Mouse (Mus musculus) CH12.LX (cell line): Measurements from ENCODE around the gene Irgc1. TPM values are rescaled to one million over a fixed set of nuclear protein-coding genes. Genes with fewer than 3 reads are reported as not detected.

Source experiments
- DNase-seq: peaks from one replicate; pipeline ENCODE4 v3.0.0-alpha.2; 2013; ENCODE audit errors: extremely low read depth
- H3K27ac ChIP-seq: 2 replicates; pipeline ENCODE4 v1.5.1; 2012; ENCODE audit warnings: low read depth, mild to moderate bottlenecking, control low read depth, moderate library complexity; ENCODE audit not compliant: insufficient read depth
- H3K27me3 ChIP-seq: replicated peaks from 2 replicates; pipeline ENCODE3; 2012; ENCODE audit warnings: inconsistent platforms
- H3K36me3 ChIP-seq, 2 experiments: replicated peaks in 1 of 2; 2 replicates each; pipeline versions ENCODE3 to v1.6.1; 2012; ENCODE audit warnings: inconsistent platforms in 1 of 2, low read length in 1 of 2, mild to moderate bottlenecking in 1 of 2, mixed read lengths in 1 of 2, moderate library complexity in 1 of 2; ENCODE audit not compliant: control insufficient read depth in 1 of 2, insufficient read depth in 1 of 2
- H3K4me1 ChIP-seq, 2 experiments: 2 replicates each; pipeline ENCODE4 v1.6.1; 2012; ENCODE audit warnings: inconsistent platforms in 1 of 2, moderate library complexity in 1 of 2; ENCODE audit not compliant: insufficient read depth in 2 of 2, control insufficient read depth in 1 of 2
- H3K4me2 ChIP-seq: 2 replicates; pipeline ENCODE4 v1.6.1; 2012; ENCODE audit warnings: low read depth, mild to moderate bottlenecking, control low read depth; ENCODE audit not compliant: poor library complexity, insufficient read depth, severe bottlenecking
- H3K4me3 ChIP-seq, 3 experiments: fragments of 150-350 bp in 1 of 3; sonication (generic) in 1 of 3; replicated peaks in 1 of 3; 2 replicates each; pipeline versions ENCODE3 to v1.5.1; 2011 to 2012; ENCODE audit warnings: low read depth in 2 of 3, low read length in 2 of 3, mild to moderate bottlenecking in 2 of 3, moderate library complexity in 2 of 3, control low read depth in 1 of 3, improper control_type of control experiment in 1 of 3, inconsistent platforms in 1 of 3, mixed read lengths in 1 of 3; ENCODE audit not compliant: poor library complexity in 1 of 3
- H3K79me2 ChIP-seq: replicated peaks from 2 replicates; pipeline ENCODE4 v1.6.1; 2012; ENCODE audit warnings: mild to moderate bottlenecking, moderate library complexity; ENCODE audit not compliant: control insufficient read depth, poor library complexity, insufficient read depth, severe bottlenecking; ENCODE audit errors: extremely low read depth
- H3K9ac ChIP-seq: 2 replicates; pipeline ENCODE4 v1.6.1; 2012; ENCODE audit warnings: low read depth, mild to moderate bottlenecking, control low read depth, moderate library complexity; ENCODE audit not compliant: insufficient read depth
- H3K9me3 ChIP-seq: replicated peaks from 2 replicates; pipeline ENCODE3; 2012; ENCODE audit warnings: low read length, inconsistent platforms, mixed read lengths
- BHLHE40 ChIP-seq: IDR thresholded peaks from 2 replicates; pipeline ENCODE4 v1.6.1; 2011; ENCODE audit warnings: mild to moderate bottlenecking, low read depth, low read length, improper control_type of control experiment
- CHD1 ChIP-seq: IDR thresholded peaks from 2 replicates; pipeline ENCODE4 v1.6.1; 2012; ENCODE audit warnings: low read depth, low read length, improper control_type of control experiment, inconsistent platforms
- CTCF ChIP-seq, 2 experiments: IDR thresholded peaks in 1 of 2; conservative IDR thresholded peaks in 1 of 2; 2 replicates each; pipeline ENCODE4 v1.5.1; 2011 to 2012; ENCODE audit warnings: low read depth in 2 of 2, low read length in 2 of 2, improper control_type of control experiment in 1 of 2, inconsistent platforms in 1 of 2, mild to moderate bottlenecking in 1 of 2, moderate library complexity in 1 of 2
- E2F4 ChIP-seq: IDR thresholded peaks from 2 replicates; pipeline ENCODE4 v1.6.1; 2011; ENCODE audit warnings: low read depth, low read length, improper control_type of control experiment; ENCODE audit not compliant: insufficient replicate concordance
- ELF1 ChIP-seq: IDR thresholded peaks from 2 replicates; pipeline ENCODE4 v1.6.1; 2014; ENCODE audit warnings: low read depth, mild to moderate bottlenecking, inconsistent platforms, low read length, improper control_type of control experiment
- ETS1 ChIP-seq: conservative IDR thresholded peaks from 2 replicates; pipeline ENCODE4 v1.6.1; 2012; ENCODE audit warnings: low read depth, mild to moderate bottlenecking, inconsistent platforms, low read length, improper control_type of control experiment, moderate library complexity
- HCFC1 ChIP-seq: IDR thresholded peaks from 2 replicates; pipeline ENCODE4 v1.6.1; 2012; ENCODE audit warnings: low read depth, mild to moderate bottlenecking, inconsistent platforms, low read length, improper control_type of control experiment
- JUN ChIP-seq: IDR thresholded peaks from 2 replicates; pipeline ENCODE4 v1.6.1; 2011; ENCODE audit warnings: low read depth, mild to moderate bottlenecking, low read length, improper control_type of control experiment, moderate library complexity; ENCODE audit not compliant: insufficient read depth
- KAT2A ChIP-seq: IDR thresholded peaks from 2 replicates; pipeline ENCODE4 v1.6.1; 2012; ENCODE audit warnings: low read length, improper control_type of control experiment, inconsistent platforms; ENCODE audit not compliant: insufficient replicate concordance
- MAFK ChIP-seq: IDR thresholded peaks from 2 replicates; pipeline ENCODE4 v1.6.1; 2011; ENCODE audit warnings: low read length, improper control_type of control experiment; ENCODE audit not compliant: insufficient replicate concordance
- MAX ChIP-seq: IDR thresholded peaks from 2 replicates; pipeline ENCODE4 v1.6.1; 2011; ENCODE audit warnings: low read length, improper control_type of control experiment
- MAZ ChIP-seq: IDR thresholded peaks from 2 replicates; pipeline ENCODE4 v1.6.1; 2012; ENCODE audit warnings: low read depth, mild to moderate bottlenecking, inconsistent platforms, low read length, improper control_type of control experiment, moderate library complexity
- MXI1 ChIP-seq: IDR thresholded peaks from 2 replicates; pipeline ENCODE4 v1.6.1; 2011; ENCODE audit warnings: mild to moderate bottlenecking, low read depth, low read length, improper control_type of control experiment
- MYC ChIP-seq: IDR thresholded peaks from 2 replicates; pipeline ENCODE4 v1.6.1; 2011; ENCODE audit warnings: low read depth, mild to moderate bottlenecking, improper control_type of control experiment, low read length
- NELFE ChIP-seq: IDR thresholded peaks from 2 replicates; pipeline ENCODE4 v1.6.1; 2011; ENCODE audit warnings: low read depth, low read length, improper control_type of control experiment
- NRF1 ChIP-seq: IDR thresholded peaks from 2 replicates; pipeline ENCODE4 v1.6.1; 2014; ENCODE audit warnings: low read depth, mild to moderate bottlenecking, inconsistent platforms, low read length, improper control_type of control experiment, moderate library complexity
- PAX5 ChIP-seq: IDR thresholded peaks from 2 replicates; pipeline ENCODE4 v1.6.1; 2012; ENCODE audit warnings: low read length, inconsistent platforms, mixed read lengths
- POLR2AphosphoS2 ChIP-seq: IDR thresholded peaks from 2 replicates; pipeline ENCODE4 v1.6.1; 2011; ENCODE audit warnings: low read depth, low read length, improper control_type of control experiment
- RAD21 ChIP-seq: IDR thresholded peaks from 2 replicates; pipeline ENCODE4 v1.6.1; 2011; ENCODE audit warnings: low read depth, mild to moderate bottlenecking, low read length, improper control_type of control experiment, moderate library complexity
- SIN3A ChIP-seq: IDR thresholded peaks from 2 replicates; pipeline ENCODE4 v1.6.1; 2012; ENCODE audit warnings: low read length, improper control_type of control experiment, inconsistent platforms
- SMC3 ChIP-seq: IDR thresholded peaks from 2 replicates; pipeline ENCODE4 v1.6.1; 2011; ENCODE audit warnings: low read depth, low read length, improper control_type of control experiment
- TBP ChIP-seq: conservative IDR thresholded peaks from 2 replicates; pipeline ENCODE4 v1.6.1; 2011; ENCODE audit warnings: low read depth, low read length, improper control_type of control experiment
- TCF12 ChIP-seq: IDR thresholded peaks from 2 replicates; pipeline ENCODE4 v1.6.1; 2014; ENCODE audit warnings: low read depth, mild to moderate bottlenecking, inconsistent platforms, low read length, improper control_type of control experiment
- UBTF ChIP-seq: IDR thresholded peaks from 2 replicates; pipeline ENCODE4 v1.6.1; 2012; ENCODE audit warnings: low read depth, mild to moderate bottlenecking, inconsistent platforms, low read length, improper control_type of control experiment, moderate library complexity
- USF2 ChIP-seq: conservative IDR thresholded peaks from 2 replicates; pipeline ENCODE4 v1.6.1; 2011; ENCODE audit warnings: low read depth, low read length, improper control_type of control experiment
- ZC3H11A ChIP-seq: IDR thresholded peaks from 2 replicates; pipeline ENCODE4 v1.6.1; 2012; ENCODE audit warnings: low read depth, mild to moderate bottlenecking, inconsistent platforms, low read length, improper control_type of control experiment
- ZMIZ1 ChIP-seq: IDR thresholded peaks from 2 replicates; pipeline ENCODE4 v1.6.1; 2012; ENCODE audit warnings: low read depth, mild to moderate bottlenecking, inconsistent platforms, low read length, improper control_type of control experiment
- ZNF384 ChIP-seq: IDR thresholded peaks from 2 replicates; pipeline ENCODE4 v1.6.1; 2012; ENCODE audit warnings: low read depth, low read length, improper control_type of control experiment, inconsistent platforms
- dilution Hi-C: fragments of 300-500 bp; cut with MboI; formaldehyde crosslinking; loops from 2 replicates; pipeline ENCODE4 v1.14.3; 2020; ENCODE audit warnings: low sequenced_read_pairs; ENCODE audit not compliant: extremely low pct_unique_long_range_greater_than_20kb, extremely low pct_ligation_motif_present
- in situ Hi-C: fragments of 300-500 bp; cut with MboI; formaldehyde crosslinking; loops from 3 replicates; pipeline ENCODE4 v1.14.3; 2019; ENCODE audit warnings: low sequenced_read_pairs, low pct_ligation_motif_present, low pct_unique_long_range_greater_than_20kb, mixed read lengths
- polyA plus RNA-seq: library from polyadenylated mRNA; unstranded; fragments of >175 nt; gene quantifications from 2 replicates; pipeline ENCODE4 v1.2.1, GENCODE M21; 2012; ENCODE audit warnings: low read depth; ENCODE audit not compliant: insufficient read length
- total RNA-seq, 2 experiments: library from RNA; depleted of rRNA; stranded (reverse); fragments of 300-350 nt in 1 of 2; fragments of >200 nt in 1 of 2; gene quantifications; 2 replicates each; pipeline ENCODE4 v1.2.3; 2012 to 2014

Gene Irgc1
- total and polyA plus RNA-seq, 3 experiments = not detected

GRCm38 (mm10) chr7:24467886-24468285 lies 15.8 kb upstream of the Irgc1 start:
- in situ Hi-C loops = no loop called here
- no peak overlapping the region for H3K27ac ChIP-seq
- dilution Hi-C loops = no loop called here
- peaks cover 20% of the 10 kb centered on the region for H3K9me3 ChIP-seq
- TF ChIP-seq USF2 = no peak
- TF ChIP-seq ZMIZ1 = no peak
- TF ChIP-seq KAT2A = no peak
- no peak for TF ChIP-seq MAX
- TF ChIP-seq JUN = no peak
- no peak for TF ChIP-seq NELFE
- no peak for TF ChIP-seq MAZ
- TF ChIP-seq ELF1 = no peak
- TF ChIP-seq RAD21 = no peak
- no peak for TF ChIP-seq E2F4
- no peak for TF ChIP-seq CTCF (conservative IDR thresholded peaks at IDR 0.05 in 1 of 2, IDR thresholded peaks at IDR 0.05 in 1 of 2; ENCODE audit: low read depth in 2 of 2, low read length in 2 of 2)
- no peak for TF ChIP-seq MYC
- no peak for TF ChIP-seq HCFC1
- TF ChIP-seq TCF12 = no peak
- no peak for TF ChIP-seq MXI1
- no peak for TF ChIP-seq POLR2AphosphoS2
- no peak overlapping the region for H3K9ac ChIP-seq
- H3K4me3 ChIP-seq = no peak overlapping the region
- H3K4me1 ChIP-seq = no peaks in the 10 kb centered on the region
- H3K36me3 ChIP-seq = no peaks in the 10 kb centered on the region
- no peak for DNase-seq
- H3K4me2 ChIP-seq = no peak overlapping the region
- peaks cover 35% of the 10 kb centered on the region for H3K27me3 ChIP-seq
- H3K79me2 ChIP-seq = no peaks in the 10 kb centered on the region

- TF ChIP-seq MAX (no peak), PAX5 (no peak), CHD1 (no peak), MAZ (no peak), TCF12 (no peak), NRF1 (no peak), HCFC1 (no peak), MAFK (no peak), ZMIZ1 (no peak), TBP (no peak), ZNF384 (no peak), MXI1 (no peak), SIN3A (no peak), ETS1 (no peak), BHLHE40 (no peak), ZC3H11A (no peak), SMC3 (no peak), UBTF (no peak), ELF1 (no peak)
- no peak for DNase-seq
- Histone ChIP-seq H3K79me2 (no peaks in the 10 kb centered on the region), H3K4me3 (no peak overlapping the region), H3K9ac (no peak overlapping the region), H3K27ac (no peak overlapping the region), H3K27me3 (peaks cover 33% of the 10 kb centered on the region), H3K4me1 (peaks cover 0 to 3% of the 10 kb centered on the region in 2 experiments; a peak in 1 of 4 replicates), H3K4me2 (no peak overlapping the region), H3K36me3 (no peaks in the 10 kb centered on the region), H3K9me3 (peaks cover 15% of the 10 kb centered on the region)
- in situ Hi-C loops (no loop called here), dilution Hi-C loops (no loop called here)
These were observed 14.7 kb upstream of the Irgc1 start for GRCm38 (mm10) chr7:24466835-24467234.
